Mouse (Mus musculus) megakaryocyte progenitor cell, adult 5-6 weeks (primary cell): ENCODE measurements around the gene 4933406M09Rik. TPM values are rescaled to one million over a fixed set of nuclear protein-coding genes. Genes with fewer than 3 reads are reported as not detected.

ENCODE experiments used
- ATAC-seq: replicated peaks from 2 replicates; pipeline ENCODE4 v1.8.0; 2016; ENCODE audit warnings: mild to moderate bottlenecking, moderate TSS enrichment, inconsistent platforms; ENCODE audit not compliant: poor library complexity
- total RNA-seq, 2 experiments: library from RNA; stranded (forward) in 1 of 2; stranded (reverse) in 1 of 2; fragments of 157-497, 149-512 nt in 1 of 2; fragments of 200-1000 nt in 1 of 2; gene quantifications; 2 replicates each; pipeline versions ENCODE4 v1.2.3 to v1.2.4; 2015 to 2017

The 4933406M09Rik gene
- total RNA-seq, 2 experiments from 2014 or later = not detected

- no peak for ATAC-seq
Observed at GRCm38 (mm10) chr1:134423911-134424310, 38.2 kb downstream of the 4933406M09Rik start.

DNA sequence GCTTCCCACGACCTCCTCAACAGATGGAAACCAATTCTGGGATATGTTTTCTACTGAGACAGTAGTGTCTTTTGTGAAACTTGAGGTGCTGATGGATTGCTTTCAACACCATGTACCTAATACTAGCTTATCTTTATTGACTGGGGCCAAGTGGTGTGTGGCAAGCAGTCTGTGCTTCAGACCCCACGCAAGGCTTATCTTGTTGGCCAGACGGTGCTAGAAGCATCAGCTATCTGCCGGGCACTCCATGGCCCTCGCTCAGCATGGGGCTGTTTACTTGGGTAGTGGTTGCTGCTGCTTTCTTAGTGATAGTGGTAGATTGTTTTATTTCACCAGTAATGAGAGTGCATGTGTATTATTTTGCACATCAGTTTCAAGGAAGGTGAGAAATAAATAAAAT lies 40.5 kb downstream of the 4933406M09Rik start:
- peak; percentile 99 for ATAC-seq

DNA sequence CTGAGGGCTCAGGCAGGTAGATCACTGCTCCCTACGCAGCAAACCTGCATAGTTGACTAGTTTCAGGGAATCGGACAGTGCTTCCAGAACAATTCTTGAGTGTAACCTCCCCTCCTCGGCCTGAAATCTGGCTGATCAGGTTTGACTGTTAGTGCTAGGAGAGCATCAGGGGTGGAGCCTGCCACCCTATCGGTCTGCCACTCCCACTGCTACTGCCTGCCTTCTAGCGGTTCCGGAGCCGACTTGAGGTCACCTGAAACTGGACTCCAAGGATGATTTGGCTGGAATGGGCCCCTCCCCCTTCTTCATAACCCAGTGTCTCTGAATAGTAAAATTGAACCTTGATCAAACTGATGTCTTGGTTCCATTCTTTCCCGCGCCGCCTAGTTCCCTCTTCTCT lies 47.3 kb downstream of the 4933406M09Rik start:
- ATAC-seq = no peak

GRCm38 (mm10) chr1:134433473-134433872 lies 47.7 kb downstream of the 4933406M09Rik start:
- no peak for ATAC-seq

DNA sequence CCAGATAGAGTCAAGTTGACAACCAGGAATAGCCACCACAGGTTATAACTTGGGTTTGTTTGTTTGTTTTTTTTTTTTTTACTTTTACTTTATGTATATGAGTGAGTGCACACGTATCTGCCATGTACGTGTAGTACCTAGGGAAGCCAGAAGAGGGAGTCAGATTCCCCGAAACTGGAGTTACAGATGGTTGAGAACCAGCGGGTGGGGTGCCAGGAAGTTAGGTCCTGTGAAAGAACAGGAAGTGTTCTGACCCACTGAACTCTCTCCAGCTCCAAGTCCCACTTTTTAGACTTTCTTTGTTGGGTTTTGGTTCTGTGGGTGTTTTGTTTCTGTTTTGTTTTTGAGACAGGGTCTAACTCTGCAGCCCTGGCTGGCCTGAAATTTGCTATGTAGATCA lies 49.7 kb downstream of the 4933406M09Rik start:
- ATAC-seq = peak; percentile 97

- ATAC-seq = no peak
Observed at GRCm38 (mm10) chr1:134440437-134440836, 54.7 kb downstream of the 4933406M09Rik start.

Other genes with a start within 250 kb of the 4933406M09Rik start
- gene Chil1, start 203.8 kb upstream of the 4933406M09Rik start, total RNA-seq (2015) = 9.3 and 21.2 TPM in 2 replicates
- 8.9 and 16.2 TPM in 2 replicates for gene Chil1, start 203.8 kb upstream of the 4933406M09Rik start, total RNA-seq (2017)
- gene Mybph, start 192.5 kb upstream of the 4933406M09Rik start, total RNA-seq (2015) = 0.17 TPM in 1 of 2 replicates, not detected in the other
- gene Mybph, start 192.5 kb upstream of the 4933406M09Rik start, total RNA-seq (2017) = not detected in 2 replicates
- gene Adora1, start 150.5 kb upstream of the 4933406M09Rik start, total RNA-seq (2015) = not detected in 2 replicates
- not detected in 2 replicates for gene Adora1, start 150.5 kb upstream of the 4933406M09Rik start, total RNA-seq (2017)
- not detected in 2 replicates for gene Myog, start 96.0 kb upstream of the 4933406M09Rik start, total RNA-seq (2015)
- not detected in 2 replicates for gene Myog, start 96.0 kb upstream of the 4933406M09Rik start, total RNA-seq (2017)
- 3.1 and 6.1 TPM in 2 replicates for gene Ppfia4, start 53.0 kb upstream of the 4933406M09Rik start, total RNA-seq (2015)
- gene Ppfia4, start 53.0 kb upstream of the 4933406M09Rik start, total RNA-seq (2017) = 5.3 and 6.5 TPM in 2 replicates
- 42.1 and 45.9 TPM in 2 replicates for gene Tmem183a, start 24.0 kb upstream of the 4933406M09Rik start, total RNA-seq (2015)
- 43.3 and 71.6 TPM in 2 replicates for gene Tmem183a, start 24.0 kb upstream of the 4933406M09Rik start, total RNA-seq (2017)
- 45.6 and 45.9 TPM in 2 replicates for gene Cyb5r1, start 19.6 kb downstream of the 4933406M09Rik start, total RNA-seq (2015)
- gene Cyb5r1, start 19.6 kb downstream of the 4933406M09Rik start, total RNA-seq (2017) = 22.2 and 25.3 TPM in 2 replicates
- gene Adipor1, start 29.4 kb downstream of the 4933406M09Rik start, total RNA-seq (2015) = 63.0 and 63.2 TPM in 2 replicates
- gene Adipor1, start 29.4 kb downstream of the 4933406M09Rik start, total RNA-seq (2017) = 43.2 and 44.2 TPM in 2 replicates
- gene Klhl12, start 69.6 kb downstream of the 4933406M09Rik start, total RNA-seq (2015) = 12.3 and 14.2 TPM in 2 replicates
- gene Klhl12, start 69.6 kb downstream of the 4933406M09Rik start, total RNA-seq (2017) = 11.7 and 21.7 TPM in 2 replicates
- gene Rabif, start 108.7 kb downstream of the 4933406M09Rik start, total RNA-seq (2015) = 20.0 and 25.6 TPM in 2 replicates
- gene Rabif, start 108.7 kb downstream of the 4933406M09Rik start, total RNA-seq (2017) = 15.4 and 15.5 TPM in 2 replicates
- 0.10 TPM in 1 of 2 replicates, not detected in the other for gene Mgat4e, start 163.7 kb downstream of the 4933406M09Rik start, total RNA-seq (2015)
- not detected in 2 replicates for gene Mgat4e, start 163.7 kb downstream of the 4933406M09Rik start, total RNA-seq (2017)
- gene Kdm5b, start 174.2 kb downstream of the 4933406M09Rik start, total RNA-seq (2015) = 16.3 and 24.2 TPM in 2 replicates
- gene Kdm5b, start 174.2 kb downstream of the 4933406M09Rik start, total RNA-seq (2017) = 18.0 and 20.6 TPM in 2 replicates